Mouse (Mus musculus): ENCODE measurements around the gene Agtrap. TPM values are rescaled to one million over a fixed set of nuclear protein-coding genes. Genes with fewer than 3 reads are reported as not detected.
"Not testable (repeated sequence)": the region's sequence is repeated elsewhere in the genome, so short reads cannot be mapped to it uniquely, and the experiment has no call there.

The Agtrap gene
- polyA plus RNA-seq, 1 experiment from 2014 or later, result 11.9 TPM

DNA sequence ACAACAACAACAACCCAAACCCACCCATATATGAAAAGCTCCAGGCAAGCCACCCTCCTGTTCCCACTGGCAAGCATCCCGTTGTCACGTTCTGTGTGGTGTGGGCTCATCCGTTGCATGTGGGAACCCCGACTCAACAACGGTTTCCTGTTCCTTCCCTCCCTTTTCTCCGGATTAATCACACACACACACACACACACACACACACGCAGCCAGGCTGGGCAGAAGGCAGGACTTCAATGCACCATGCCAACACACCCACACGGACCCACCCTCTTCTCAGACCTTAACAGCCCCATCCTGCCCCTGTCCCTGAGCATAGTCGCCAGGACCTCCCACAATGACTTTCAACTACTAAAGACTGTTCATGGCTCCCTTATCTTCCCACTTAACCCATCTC, 32.7 kb upstream of the Agtrap start:
- WGBS, result 85% methylated on average over 9 of the region's 9 CpGs
- Histone ChIP-seq H3K36me3 (0 out of 2 replicates have a peak, but pooled peaks cover 3% of the 10 kb centered on the region), H3K4me2 (replicated peaks) (no peak overlapping the region), H3K27ac (replicated peaks) (no peak overlapping the region), H3K9me3 (no peaks in the 10 kb centered on the region; the same call in 1 of the 2 replicates), H3K4me3 (no peak overlapping the region), H3K9ac (replicated peaks) (no peak overlapping the region), H3K27me3 (no peaks in the 10 kb centered on the region; the same call in 1 of the 2 replicates), H3K4me1 (peaks cover 31% of the 10 kb centered on the region)
- no peak for ATAC-seq (ENCODE audit: low FRiP score, low read depth)

- not testable (repeated sequence) for H3K9ac ChIP-seq (replicated peaks); ATAC-seq (ENCODE audit: low FRiP score, low read depth); H3K36me3 ChIP-seq; H3K27me3 ChIP-seq; H3K4me2 ChIP-seq (replicated peaks); H3K4me3 ChIP-seq; H3K9me3 ChIP-seq; H3K27ac ChIP-seq (replicated peaks)
- peaks cover 37% of the 10 kb centered on the region for H3K4me1 ChIP-seq
- 87% methylated on average over 9 of the region's 9 CpGs for WGBS
These were observed 31.7 kb upstream of the Agtrap start for GRCm38 (mm10) chr4:148119578-148119977.

DNA sequence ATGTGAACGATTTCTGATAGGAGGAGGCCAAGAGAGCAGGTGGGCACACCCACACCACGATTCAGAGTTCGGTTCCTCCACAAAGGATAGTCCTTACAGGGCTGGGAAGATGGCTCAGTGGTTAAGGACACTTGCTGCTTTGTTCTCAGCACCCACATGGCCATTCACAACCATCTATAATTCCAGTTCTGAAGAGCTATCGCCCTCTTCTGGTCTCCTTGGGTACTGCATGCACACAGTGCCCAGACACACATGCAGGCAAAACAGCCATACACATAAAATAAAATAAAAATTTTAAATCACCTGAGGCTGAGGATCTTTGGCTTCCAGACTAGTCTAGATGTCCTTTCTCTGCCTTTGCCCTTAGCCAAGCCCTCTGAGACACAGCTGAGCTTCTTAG, 29.6 kb upstream of the Agtrap start:
- H3K4me1 ChIP-seq, result peaks cover 24% of the 10 kb centered on the region
- H3K27ac ChIP-seq (replicated peaks), result no peak overlapping the region
- H3K9me3 ChIP-seq, result no peaks in the 10 kb centered on the region; the same call in 1 of the 2 replicates
- no peak overlapping the region for H3K4me3 ChIP-seq
- H3K9ac ChIP-seq (replicated peaks), result no peak overlapping the region
- peaks cover 2% of the 10 kb centered on the region; the same call in 1 of the 2 replicates for H3K27me3 ChIP-seq
- ATAC-seq (ENCODE audit: low FRiP score, low read depth), result no peak
- WGBS, result 77% methylated on average over 4 of the region's 4 CpGs
- H3K4me2 ChIP-seq (replicated peaks), result no peak overlapping the region
- H3K36me3 ChIP-seq, result peaks cover 21% of the 10 kb centered on the region

DNA sequence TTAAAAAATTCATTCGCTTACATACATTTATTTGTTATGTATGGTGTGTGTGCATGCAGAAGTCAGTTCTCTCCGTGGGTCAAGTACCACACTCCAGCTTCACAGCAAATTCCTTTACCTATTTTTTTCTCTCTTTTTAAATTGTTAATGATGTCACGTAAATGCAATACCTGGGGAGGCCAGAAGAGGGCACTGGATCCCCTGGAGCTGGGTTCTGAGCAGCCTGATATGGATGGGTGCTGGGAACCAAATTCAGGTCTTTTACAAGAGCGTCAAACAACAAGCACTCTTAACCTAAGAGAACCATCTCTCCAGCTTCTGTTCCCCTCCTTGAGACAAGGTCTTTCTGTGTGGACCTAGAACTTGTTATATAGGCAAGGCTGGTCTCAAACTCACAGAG, 28.8 kb upstream of the Agtrap start:
- H3K9ac ChIP-seq (replicated peaks), result no peak overlapping the region
- H3K9me3 ChIP-seq, result no peaks in the 10 kb centered on the region; the same call in 1 of the 2 replicates
- no peak overlapping the region for H3K4me3 ChIP-seq
- peaks cover 27% of the 10 kb centered on the region for H3K36me3 ChIP-seq
- H3K4me1 ChIP-seq, result peaks cover 17% of the 10 kb centered on the region
- peaks cover 2% of the 10 kb centered on the region for H3K27me3 ChIP-seq
- WGBS, result 71% methylated on average over 4 of the region's 4 CpGs
- no peak overlapping the region for H3K27ac ChIP-seq (replicated peaks)
- no peak for ATAC-seq (ENCODE audit: low FRiP score, low read depth)
- no peak overlapping the region for H3K4me2 ChIP-seq (replicated peaks)

- peak overlapping the region; percentile 80 for H3K27ac ChIP-seq (replicated peaks)
- WGBS, result 3% methylated on average over 15 of the region's 15 CpGs
- H3K9ac ChIP-seq (replicated peaks), result peak overlapping the region; percentile 24
- H3K27me3 ChIP-seq, result peaks cover 2% of the 10 kb centered on the region
- 0 out of 2 replicates have a peak overlapping the region, but pooled peaks have one; percentile 0 for H3K4me2 ChIP-seq (replicated peaks)
- no peaks in the 10 kb centered on the region; the same call in 1 of the 2 replicates for H3K9me3 ChIP-seq
- H3K4me1 ChIP-seq, result peaks cover 10% of the 10 kb centered on the region
- H3K4me3 ChIP-seq, result no peak overlapping the region
- peak; percentile 34 for ATAC-seq (ENCODE audit: low FRiP score, low read depth)
- peaks cover 37% of the 10 kb centered on the region for H3K36me3 ChIP-seq
These were observed 27.6 kb upstream of the Agtrap start for GRCm38 (mm10) chr4:148115467-148115866.

DNA sequence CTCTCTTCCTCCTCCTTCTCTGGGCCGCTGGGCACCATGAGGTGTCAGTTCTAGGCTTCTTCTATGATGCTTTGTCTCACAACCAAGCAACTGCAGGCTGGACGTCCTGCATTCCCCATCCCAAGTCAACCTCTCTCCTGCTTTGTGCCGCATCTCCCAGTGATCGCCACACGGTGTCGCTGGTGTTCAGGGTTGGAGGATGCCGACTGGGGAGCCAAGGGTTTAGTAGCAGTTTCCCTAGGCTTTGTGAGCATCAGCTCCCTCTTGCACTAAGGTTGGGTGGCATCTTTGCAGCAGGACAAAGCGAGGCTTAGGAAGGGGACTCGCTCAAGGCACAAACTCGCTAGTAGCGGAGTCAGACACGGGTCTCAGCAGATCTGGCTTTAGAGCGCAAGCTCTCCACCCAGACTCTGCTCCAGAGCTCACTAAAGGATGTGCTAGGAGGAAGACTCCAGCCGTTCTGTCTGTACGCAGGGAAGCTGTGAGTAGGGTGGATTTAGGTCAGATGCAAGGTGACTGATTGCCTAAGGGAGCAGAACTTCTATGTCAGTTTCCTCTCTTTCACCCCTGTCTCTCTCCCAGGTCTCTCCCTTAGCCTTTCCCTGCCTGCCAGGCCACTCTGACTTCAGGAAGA, 27.0 kb upstream of the Agtrap start:
- WGBS, result 5% methylated on average over 15 of the region's 15 CpGs
- Histone ChIP-seq H3K4me1 (peaks cover 10% of the 10 kb centered on the region), H3K27ac (replicated peaks) (peak overlapping the region; percentile 80), H3K27me3 (peaks cover 2% of the 10 kb centered on the region), H3K4me3 (no peak overlapping the region), H3K4me2 (replicated peaks) (peak overlapping the region; percentile 16; the same call in 1 of the 2 replicates), H3K9ac (replicated peaks) (peak overlapping the region; percentile 24), H3K36me3 (peaks cover 43% of the 10 kb centered on the region), H3K9me3 (no peaks in the 10 kb centered on the region; the same call in 1 of the 2 replicates)
- peak; percentile 78 for ATAC-seq (ENCODE audit: low FRiP score, low read depth)

GRCm38 (mm10) chr4:148112519-148112918, 24.7 kb upstream of the Agtrap start:
- H3K4me3 ChIP-seq, result no peak overlapping the region
- H3K36me3 ChIP-seq, result peaks cover 66% of the 10 kb centered on the region
- ATAC-seq (ENCODE audit: low FRiP score, low read depth), result no peak
- no peaks in the 10 kb centered on the region; the same call in 1 of the 2 replicates for H3K9me3 ChIP-seq
- no peak overlapping the region for H3K27ac ChIP-seq (replicated peaks)
- 85% methylated on average over 12 of the region's 12 CpGs for WGBS
- 0 out of 2 replicates have a peak overlapping the region, but pooled peaks have one; percentile 6 for H3K9ac ChIP-seq (replicated peaks)
- H3K27me3 ChIP-seq, result peaks cover 2% of the 10 kb centered on the region
- no peak overlapping the region for H3K4me2 ChIP-seq (replicated peaks)
- H3K4me1 ChIP-seq, result peaks cover 10% of the 10 kb centered on the region

- 90% methylated on average over 5 of the region's 5 CpGs for WGBS
- H3K27ac ChIP-seq (replicated peaks), result no peak overlapping the region
These were observed 21.4 kb upstream of the Agtrap start for GRCm38 (mm10) chr4:148109215-148109614.

GRCm38 (mm10) chr4:148108565-148109100, 20.8 kb upstream of the Agtrap start:
- WGBS, result 82% methylated on average over 7 of the region's 7 CpGs
- Histone ChIP-seq H3K9ac (replicated peaks) (no peak overlapping the region), H3K27ac (replicated peaks) (no peak overlapping the region), H3K27me3 (no peaks in the 10 kb centered on the region; the same call in 1 of the 2 replicates), H3K9me3 (no peaks in the 10 kb centered on the region), H3K4me1 (no peaks in the 10 kb centered on the region; the same call in 1 of the 2 replicates), H3K4me2 (replicated peaks) (no peak overlapping the region), H3K36me3 (peaks cover 80% of the 10 kb centered on the region), H3K4me3 (no peak overlapping the region)
- ATAC-seq (ENCODE audit: low FRiP score, low read depth), result no peak

More at GRCm38 (mm10) chr4:148109215-148109614, 21.4 kb upstream of the Agtrap start:
- Histone ChIP-seq H3K9me3 (no peaks in the 10 kb centered on the region), H3K4me2 (replicated peaks) (no peak overlapping the region), H3K9ac (replicated peaks) (no peak overlapping the region), H3K4me1 (no peaks in the 10 kb centered on the region; the same call in 1 of the 2 replicates), H3K36me3 (peaks cover 86% of the 10 kb centered on the region), H3K27me3 (peaks cover 2% of the 10 kb centered on the region; the same call in 1 of the 2 replicates), H3K4me3 (no peak overlapping the region)
- no peak for ATAC-seq (ENCODE audit: low FRiP score, low read depth)

DNA sequence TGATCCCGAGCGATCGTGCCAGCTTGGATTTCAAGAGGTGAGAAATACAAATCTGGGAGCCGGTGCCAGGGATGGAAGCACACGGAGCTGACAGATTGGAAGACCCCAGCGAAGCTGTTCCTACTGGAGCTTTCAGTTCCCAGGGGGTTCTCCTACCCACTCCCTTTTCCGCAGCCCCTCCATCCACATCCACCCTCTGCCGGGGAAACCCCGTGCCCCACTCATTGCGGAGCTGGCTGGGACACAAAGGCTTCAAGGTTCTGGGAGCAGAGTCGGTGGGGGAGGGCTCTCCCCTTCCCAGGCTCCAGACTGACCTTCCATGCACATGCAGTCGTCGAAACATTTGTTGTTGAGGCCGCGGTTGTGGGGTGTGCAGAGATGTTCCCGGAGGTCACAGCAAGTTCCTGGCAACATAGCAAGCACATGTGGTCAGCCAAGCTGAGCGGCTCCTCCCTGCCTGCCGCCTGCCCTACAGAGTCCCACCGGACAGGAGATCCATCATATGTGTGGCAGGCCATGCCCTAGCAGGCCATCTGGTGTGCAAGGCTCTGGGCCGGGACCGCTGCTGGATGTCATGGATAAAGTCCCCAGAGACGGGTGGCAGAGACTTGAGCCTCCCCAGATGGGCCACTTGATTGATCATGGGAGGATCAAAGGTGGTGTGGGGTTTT, 19.9 kb upstream of the Agtrap start:
- Histone ChIP-seq H3K4me2 (replicated peaks) (no peak overlapping the region), H3K36me3 (peaks cover 74% of the 10 kb centered on the region), H3K27ac (replicated peaks) (no peak overlapping the region), H3K9me3 (no peaks in the 10 kb centered on the region), H3K4me3 (no peak overlapping the region), H3K4me1 (no peaks in the 10 kb centered on the region; the same call in 1 of the 2 replicates), H3K9ac (replicated peaks) (no peak overlapping the region), H3K27me3 (no peaks in the 10 kb centered on the region; the same call in 1 of the 2 replicates)
- ATAC-seq (ENCODE audit: low FRiP score, low read depth), result no peak
- WGBS, result 69% methylated on average over 22 of the region's 22 CpGs

- no peak for ATAC-seq (ENCODE audit: low FRiP score, low read depth)
- Histone ChIP-seq H3K4me1 (peaks cover 10% of the 10 kb centered on the region), H3K9ac (replicated peaks) (no peak overlapping the region), H3K4me3 (no peak overlapping the region), H3K27me3 (peaks cover 8% of the 10 kb centered on the region), H3K27ac (replicated peaks) (no peak overlapping the region), H3K9me3 (no peaks in the 10 kb centered on the region), H3K4me2 (replicated peaks) (no peak overlapping the region), H3K36me3 (peaks cover 56% of the 10 kb centered on the region)
- 91% methylated on average over 3 of the region's 3 CpGs for WGBS
These were observed 16.3 kb upstream of the Agtrap start for GRCm38 (mm10) chr4:148104146-148104545.

All from midbrain, embryonic 12.5 days (tissue).